Mouse (Mus musculus) olfactory bulb, adult 2 months (tissue): Measurements from ENCODE around the gene Eif2ak4.

Source experiments
- CTCF ChIP-seq: fragments of 200-500 bp; IDR thresholded peaks from 2 replicates; pipeline ENCODE4 v1.5.1; 2012; ENCODE audit warnings: low read depth, mild to moderate bottlenecking, low read length, moderate library complexity; ENCODE audit not compliant: insufficient read depth
- POLR2A ChIP-seq: fragments of 200-500 bp; IDR thresholded peaks from 2 replicates; pipeline ENCODE4 v1.6.1; 2012; ENCODE audit warnings: mild to moderate bottlenecking, low read depth, low read length, moderate library complexity; ENCODE audit not compliant: insufficient read depth

DNA sequence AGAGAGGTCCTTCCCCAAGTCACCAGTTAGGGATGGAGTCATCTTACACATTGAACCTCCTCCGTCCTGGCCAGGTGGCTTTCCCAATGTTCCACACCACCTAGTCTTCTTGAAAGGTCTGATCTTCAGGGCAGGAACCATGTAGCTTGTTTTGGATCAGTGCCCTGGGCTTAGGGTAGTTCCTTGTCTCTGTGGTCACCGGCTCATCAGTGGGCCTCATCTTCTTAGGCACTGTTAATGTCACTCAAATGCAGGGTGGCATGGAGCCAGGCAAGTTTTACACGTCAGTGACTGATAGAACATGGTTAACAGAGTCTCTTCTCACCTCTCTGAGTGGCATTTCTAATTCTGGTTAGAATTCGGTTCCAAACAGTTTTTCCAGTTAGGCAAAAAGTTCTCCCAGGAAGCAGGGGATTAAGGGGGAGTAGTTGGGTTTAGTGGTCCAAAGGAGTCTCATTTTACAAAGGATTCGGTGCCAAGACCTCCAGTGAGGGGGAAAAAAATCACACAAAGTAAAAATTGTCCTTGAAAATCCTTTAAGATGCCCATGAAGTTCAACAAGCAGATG lies 134.8 kb downstream of the Eif2ak4 start:
- TF ChIP-seq POLR2A, result no peak
- no peak for TF ChIP-seq CTCF
